Mouse (Mus musculus): ENCODE measurements at regions not wholly inside any gene's neighbourhood (a gene's known extent, or its start where the extent isn't known, plus 50 kb on each side); places are given as distances from the start of the nearest gene placed in this dataset.

DNA sequence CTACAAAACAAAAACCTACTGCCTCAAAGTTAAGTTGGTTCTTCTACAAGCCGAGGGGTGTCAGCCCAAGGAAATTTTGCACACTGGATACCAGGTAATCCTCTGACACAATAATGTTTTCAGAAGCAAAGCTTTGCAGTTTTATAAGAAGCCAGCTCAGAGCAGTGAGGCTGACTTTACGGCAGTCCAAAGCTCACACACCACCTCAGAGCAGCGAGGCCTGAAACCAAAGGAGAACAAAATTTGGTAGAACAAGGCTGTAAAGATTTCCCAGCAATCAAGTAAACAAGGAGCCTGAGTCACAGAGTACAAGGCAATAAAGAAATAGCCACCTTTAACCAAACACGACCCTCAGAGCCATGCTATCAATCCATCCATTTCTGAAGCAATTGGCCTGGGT lies 230.1 kb upstream of the Klf4 start:
- Histone ChIP-seq H3K4me3 (replicated peaks; ENCODE audit: low read depth, low read length) (no peak overlapping the region), H3K27me3 (ENCODE audit: control insufficient read depth, insufficient read depth, low read length) (no peaks in the 10 kb centered on the region), H3K36me3 (ENCODE audit: control insufficient read depth, insufficient read depth, low read length) (no peaks in the 10 kb centered on the region), H3K4me1 (ENCODE audit: control insufficient read depth, insufficient read depth, low read length) (peaks cover 1% of the 10 kb centered on the region; the same call in 1 of the 2 replicates), H3K4me2 (ENCODE audit: low read length) (no peak overlapping the region), H3K9ac (replicated peaks; ENCODE audit: low read length) (no peak overlapping the region), H3K27ac (replicated peaks; ENCODE audit: low read depth, low read length) (no peak overlapping the region), H3K9me3 (ENCODE audit: control insufficient read depth, low read length) (no peaks in the 10 kb centered on the region)
- no peak for DNase-seq
- WGBS: 90% methylated on average over 4 of the region's 4 CpGs
- no peak for ATAC-seq (ENCODE audit: low FRiP score, low TSS enrichment)

- H3K9me3 ChIP-seq (ENCODE audit: control insufficient read depth, low read length): no peaks in the 10 kb centered on the region
- H3K4me2 ChIP-seq (ENCODE audit: low read length): peak overlapping the region; percentile 40
- WGBS: 12% methylated on average over 15 of the region's 15 CpGs
- ATAC-seq (ENCODE audit: low FRiP score, low TSS enrichment) (peak; percentile 58; the same call in 1 of the 2 replicates), DNase-seq (peak; percentile 70)
- H3K4me1 ChIP-seq (ENCODE audit: control insufficient read depth, insufficient read depth, low read length): peaks cover 8% of the 10 kb centered on the region; the same call in 1 of the 2 replicates
- H3K27ac ChIP-seq (replicated peaks; ENCODE audit: low read depth, low read length): no peak overlapping the region
- no peaks in the 10 kb centered on the region for H3K27me3 ChIP-seq (ENCODE audit: control insufficient read depth, insufficient read depth, low read length)
- no peak overlapping the region; the same call in 1 of the 2 replicates for H3K9ac ChIP-seq (replicated peaks; ENCODE audit: low read length)
- no peak overlapping the region for H3K4me3 ChIP-seq (replicated peaks; ENCODE audit: low read depth, low read length)
- no peaks in the 10 kb centered on the region for H3K36me3 ChIP-seq (ENCODE audit: control insufficient read depth, insufficient read depth, low read length)
Observed at GRCm38 (mm10) chr4:55757148-55757927, 225.1 kb upstream of the Klf4 start.

GRCm38 (mm10) chr4:55749949-55750600 lies 217.8 kb upstream of the Klf4 start:
- ATAC-seq (ENCODE audit: low FRiP score, low TSS enrichment) (no peak), DNase-seq (peak; percentile 41)
- no peak overlapping the region for H3K27ac ChIP-seq (replicated peaks; ENCODE audit: low read depth, low read length)
- no peaks in the 10 kb centered on the region for H3K27me3 ChIP-seq (ENCODE audit: control insufficient read depth, insufficient read depth, low read length)
- H3K4me2 ChIP-seq (ENCODE audit: low read length): no peak overlapping the region
- 54% methylated on average over 20 of the region's 20 CpGs for WGBS
- no peak overlapping the region for H3K4me3 ChIP-seq (replicated peaks; ENCODE audit: low read depth, low read length)
- H3K4me1 ChIP-seq (ENCODE audit: control insufficient read depth, insufficient read depth, low read length): no peaks in the 10 kb centered on the region
- no peak overlapping the region for H3K9ac ChIP-seq (replicated peaks; ENCODE audit: low read length)
- H3K36me3 ChIP-seq (ENCODE audit: control insufficient read depth, insufficient read depth, low read length): no peaks in the 10 kb centered on the region
- no peaks in the 10 kb centered on the region for H3K9me3 ChIP-seq (ENCODE audit: control insufficient read depth, low read length)

- 94% methylated on average over 8 of the region's 8 CpGs for WGBS
- DNase-seq (no peak), ATAC-seq (ENCODE audit: low FRiP score, low TSS enrichment) (no peak)
- Histone ChIP-seq H3K9ac (replicated peaks; ENCODE audit: low read length) (no peak overlapping the region), H3K4me2 (ENCODE audit: low read length) (no peak overlapping the region), H3K27me3 (ENCODE audit: control insufficient read depth, insufficient read depth, low read length) (no peaks in the 10 kb centered on the region), H3K4me3 (replicated peaks; ENCODE audit: low read depth, low read length) (no peak overlapping the region), H3K9me3 (ENCODE audit: control insufficient read depth, low read length) (no peaks in the 10 kb centered on the region), H3K27ac (replicated peaks; ENCODE audit: low read depth, low read length) (no peak overlapping the region), H3K4me1 (ENCODE audit: control insufficient read depth, insufficient read depth, low read length) (no peaks in the 10 kb centered on the region), H3K36me3 (ENCODE audit: control insufficient read depth, insufficient read depth, low read length) (no peaks in the 10 kb centered on the region)
Observed at GRCm38 (mm10) chr4:55741355-55741754, 209.1 kb upstream of the Klf4 start.

DNA sequence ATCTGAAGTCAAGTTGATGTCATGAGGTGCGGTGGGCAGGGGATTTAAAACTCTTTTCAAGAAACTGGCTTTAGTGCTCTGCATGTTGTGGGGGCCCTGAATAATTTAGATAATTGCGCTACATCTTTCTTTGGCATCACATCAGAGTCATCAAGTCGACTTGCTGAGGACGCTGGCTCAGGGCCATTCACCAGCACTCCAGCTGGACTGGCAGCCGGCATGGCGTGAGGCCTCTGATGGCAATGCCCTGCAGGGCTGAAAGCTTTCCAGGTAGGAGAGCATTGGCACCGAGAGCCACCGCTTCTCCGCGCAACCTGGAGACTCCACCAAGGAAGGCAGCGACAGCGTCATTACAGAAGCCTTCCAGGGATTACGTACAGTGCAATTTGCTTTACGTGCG lies 207.8 kb upstream of the Klf4 start:
- Histone ChIP-seq H3K36me3 (ENCODE audit: control insufficient read depth, insufficient read depth, low read length) (no peaks in the 10 kb centered on the region), H3K4me1 (ENCODE audit: control insufficient read depth, insufficient read depth, low read length) (no peaks in the 10 kb centered on the region), H3K4me2 (ENCODE audit: low read length) (no peak overlapping the region), H3K9ac (replicated peaks; ENCODE audit: low read length) (no peak overlapping the region), H3K9me3 (ENCODE audit: control insufficient read depth, low read length) (no peaks in the 10 kb centered on the region), H3K4me3 (replicated peaks; ENCODE audit: low read depth, low read length) (no peak overlapping the region), H3K27ac (replicated peaks; ENCODE audit: low read depth, low read length) (no peak overlapping the region), H3K27me3 (ENCODE audit: control insufficient read depth, insufficient read depth, low read length) (no peaks in the 10 kb centered on the region)
- 84% methylated on average over 15 of the region's 15 CpGs for WGBS
- DNase-seq: peak; percentile 6
- ATAC-seq (ENCODE audit: low FRiP score, low TSS enrichment): no peak

- 100% methylated on average over 1 of the region's 1 CpGs for whole genome bisulfite sequencing
- Histone ChIP-seq H3K36me3 (ENCODE audit: control insufficient read depth, insufficient read depth, low read length) (no peaks in the 10 kb centered on the region), H3K9me3 (ENCODE audit: control insufficient read depth, low read length) (no peaks in the 10 kb centered on the region), H3K9ac (replicated peaks; ENCODE audit: low read length) (no peak overlapping the region), H3K27ac (replicated peaks; ENCODE audit: low read depth, low read length) (no peak overlapping the region), H3K4me1 (ENCODE audit: control insufficient read depth, insufficient read depth, low read length) (no peaks in the 10 kb centered on the region), H3K27me3 (ENCODE audit: control insufficient read depth, insufficient read depth, low read length) (no peaks in the 10 kb centered on the region), H3K4me2 (ENCODE audit: low read length) (no peak overlapping the region), H3K4me3 (replicated peaks; ENCODE audit: low read depth, low read length) (no peak overlapping the region)
- ATAC-seq (ENCODE audit: low FRiP score, low TSS enrichment) (no peak), DNase-seq (no peak)
Observed at GRCm38 (mm10) chr4:55738714-55739113, 206.4 kb upstream of the Klf4 start.

DNA sequence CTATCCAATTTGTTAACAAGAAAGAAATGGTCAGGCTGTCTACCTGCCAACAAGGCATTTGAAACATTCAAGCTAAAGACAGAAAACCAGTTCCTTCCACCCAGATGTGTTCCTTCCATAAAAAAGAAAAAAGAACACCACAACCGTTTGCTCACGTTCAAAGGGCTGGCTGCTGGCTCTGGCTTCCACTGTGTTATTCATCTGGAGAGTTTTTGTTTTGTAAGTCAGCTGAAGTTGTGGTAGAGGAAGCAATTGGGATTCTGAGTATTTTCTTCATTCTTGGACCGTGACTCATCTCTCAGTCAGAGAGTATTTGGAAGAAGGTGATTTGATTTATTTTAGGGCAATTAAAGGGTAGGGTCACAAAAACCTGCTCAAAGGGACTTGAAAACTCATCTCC lies 203.2 kb upstream of the Klf4 start:
- no peak overlapping the region for H3K9ac ChIP-seq (replicated peaks; ENCODE audit: low read length)
- no peak overlapping the region for H3K27ac ChIP-seq (replicated peaks; ENCODE audit: low read depth, low read length)
- no peak for DNase-seq
- no peaks in the 10 kb centered on the region for H3K9me3 ChIP-seq (ENCODE audit: control insufficient read depth, low read length)
- no peak overlapping the region for H3K4me3 ChIP-seq (replicated peaks; ENCODE audit: low read depth, low read length)
- no peaks in the 10 kb centered on the region for H3K4me1 ChIP-seq (ENCODE audit: control insufficient read depth, insufficient read depth, low read length)
- H3K27me3 ChIP-seq (ENCODE audit: control insufficient read depth, insufficient read depth, low read length): no peaks in the 10 kb centered on the region
- no peak for ATAC-seq (ENCODE audit: low FRiP score, low TSS enrichment)
- no peak overlapping the region for H3K4me2 ChIP-seq (ENCODE audit: low read length)
- 72% methylated on average over 3 of the region's 3 CpGs for WGBS
- H3K36me3 ChIP-seq (ENCODE audit: control insufficient read depth, insufficient read depth, low read length): no peaks in the 10 kb centered on the region

- DNase-seq (no peak), ATAC-seq (ENCODE audit: low FRiP score, low TSS enrichment) (no peak)
- no peak overlapping the region for H3K4me3 ChIP-seq (replicated peaks; ENCODE audit: low read depth, low read length)
- H3K4me1 ChIP-seq (ENCODE audit: control insufficient read depth, insufficient read depth, low read length): no peaks in the 10 kb centered on the region
- H3K27ac ChIP-seq (replicated peaks; ENCODE audit: low read depth, low read length): no peak overlapping the region
- no peak overlapping the region for H3K9ac ChIP-seq (replicated peaks; ENCODE audit: low read length)
- no peaks in the 10 kb centered on the region for H3K9me3 ChIP-seq (ENCODE audit: control insufficient read depth, low read length)
- no peaks in the 10 kb centered on the region for H3K36me3 ChIP-seq (ENCODE audit: control insufficient read depth, insufficient read depth, low read length)
- WGBS: 76% methylated on average over 1 of the region's 1 CpGs
- H3K4me2 ChIP-seq (ENCODE audit: low read length): no peak overlapping the region
- H3K27me3 ChIP-seq (ENCODE audit: control insufficient read depth, insufficient read depth, low read length): no peaks in the 10 kb centered on the region
Observed at GRCm38 (mm10) chr4:55734331-55734730, 202.1 kb upstream of the Klf4 start.

DNA sequence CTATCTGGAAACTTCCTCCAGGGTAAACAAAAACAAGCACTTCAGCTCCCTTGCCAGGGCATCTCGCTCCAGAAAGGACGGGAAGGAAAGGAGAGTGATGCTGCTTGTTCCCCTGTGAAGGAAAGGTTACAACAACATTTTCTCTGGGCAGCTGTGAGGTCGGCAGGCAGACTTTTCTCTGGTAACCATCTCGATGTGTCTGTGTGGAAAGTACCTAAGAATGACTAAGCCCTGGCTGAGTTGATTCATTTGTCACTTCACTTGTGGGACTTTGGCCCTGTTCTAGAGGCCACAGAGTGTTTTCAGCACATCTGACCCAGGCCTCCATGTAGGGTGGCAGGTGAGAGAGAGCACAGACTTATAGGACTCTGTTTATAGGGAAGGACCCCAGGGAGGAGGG lies 201.0 kb upstream of the Klf4 start:
- ATAC-seq (ENCODE audit: low FRiP score, low TSS enrichment): no peak
- H3K4me2 ChIP-seq (ENCODE audit: low read length): no peak overlapping the region
- no peaks in the 10 kb centered on the region for H3K9me3 ChIP-seq (ENCODE audit: control insufficient read depth, low read length)
- 84% methylated on average over 4 of the region's 4 CpGs for whole genome bisulfite sequencing
- no peaks in the 10 kb centered on the region for H3K27me3 ChIP-seq (ENCODE audit: control insufficient read depth, insufficient read depth, low read length)
- DNase-seq: no peak
- H3K4me3 ChIP-seq (replicated peaks; ENCODE audit: low read depth, low read length): no peak overlapping the region
- no peak overlapping the region for H3K9ac ChIP-seq (replicated peaks; ENCODE audit: low read length)
- no peaks in the 10 kb centered on the region for H3K36me3 ChIP-seq (ENCODE audit: control insufficient read depth, insufficient read depth, low read length)
- no peak overlapping the region for H3K27ac ChIP-seq (replicated peaks; ENCODE audit: low read depth, low read length)
- no peaks in the 10 kb centered on the region for H3K4me1 ChIP-seq (ENCODE audit: control insufficient read depth, insufficient read depth, low read length)

Measured in midbrain, embryonic 14.5 days (tissue).